Mouse (Mus musculus): ENCODE measurements at regions not wholly inside any gene's neighbourhood (a gene's known extent, or its start where the extent isn't known, plus 50 kb on each side); places are given as distances from the start of the nearest gene placed in this dataset.

DNA sequence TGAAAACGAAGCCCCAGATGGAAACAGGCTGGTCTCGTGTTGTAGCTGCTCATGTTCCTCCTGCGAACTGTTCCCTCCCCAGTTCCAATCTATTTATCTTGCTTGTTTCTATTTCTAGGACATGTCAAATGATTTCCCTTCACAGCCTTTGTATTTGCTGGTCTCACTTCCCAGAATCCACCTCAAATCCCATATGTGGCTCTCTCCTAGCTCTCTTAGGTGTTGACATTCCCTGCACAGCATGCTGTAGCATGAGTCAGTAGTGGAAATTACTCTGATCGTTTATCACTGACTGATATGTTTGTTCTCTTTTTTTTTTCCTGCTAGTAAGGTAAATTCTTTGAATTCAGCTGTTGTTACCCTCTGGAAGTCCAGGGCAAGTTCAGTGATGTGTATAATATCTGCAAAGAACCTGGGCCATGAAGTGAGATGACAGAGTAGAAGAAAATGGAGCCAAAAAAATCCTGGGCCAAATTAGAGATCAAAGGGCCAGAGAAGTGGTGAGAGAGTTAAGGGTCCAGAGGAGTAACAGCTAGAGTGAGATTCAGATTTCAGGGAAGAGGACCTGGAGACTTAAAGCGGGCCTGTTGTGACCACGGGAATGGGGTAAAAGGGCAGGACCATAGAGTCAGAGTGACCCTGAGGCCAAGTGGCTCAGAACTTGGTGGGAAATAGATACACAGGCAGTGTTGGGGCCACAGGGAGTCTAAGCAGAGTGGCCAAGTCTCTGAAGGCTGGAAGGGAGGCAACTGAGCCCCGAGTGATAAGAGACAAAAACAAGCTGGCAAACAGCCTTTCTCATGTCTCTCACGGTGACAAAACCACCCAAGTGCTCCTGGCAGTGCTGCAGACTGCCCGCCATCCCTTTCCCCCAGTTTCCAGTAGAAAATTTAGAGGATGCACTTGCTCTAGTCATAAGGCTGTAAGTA, 56.3 kb upstream of the Tmtc1 start:
- Histone ChIP-seq H3K27ac (replicated peaks) (no peak overlapping the region), H3K4me1 (no peaks in the 10 kb centered on the region), H3K9me3 (replicated peaks) (no peaks in the 10 kb centered on the region), H3K36me3 (no peaks in the 10 kb centered on the region), H3K4me2 (replicated peaks) (no peak overlapping the region), H3K27me3 (no peaks in the 10 kb centered on the region), H3K9ac (no peak overlapping the region), H3K4me3 (replicated peaks) (no peak overlapping the region)
- WGBS, result 63% methylated on average over 9 of the region's 9 CpGs
- ATAC-seq (ENCODE audit: insufficient number of reproducible peaks, low FRiP score, low TSS enrichment, low read depth), result no peak

Data from embryonic facial prominence, embryonic 15.5 days (tissue).